Mouse (Mus musculus) stomach, embryonic 16.5 days (tissue): ENCODE results near the gene Bhlha15. TPM values are rescaled to one million over a fixed set of nuclear protein-coding genes. Genes with fewer than 3 reads are reported as not detected.
A peak's percentile ranks its signal among the peaks of the same experiment; 100 is the strongest.

ENCODE experiments used
- ATAC-seq: fragments of 200-750 bp; cut with Nextera tagmentation; 2 replicates; pipeline ENCODE4 v1.8.0; 2017; ENCODE audit warnings: moderate number of reproducible peaks, moderate TSS enrichment; ENCODE audit not compliant: insufficient read depth, low FRiP score
- H3K27ac ChIP-seq: fragments of 300-500 bp; sonication (generic); 2 replicates; pipeline ENCODE4 v1.5.1; 2014; ENCODE audit warnings: low read length
- H3K27me3 ChIP-seq: fragments of 300-500 bp; sonication (generic); 2 replicates; pipeline ENCODE4 v1.6.1; 2014; ENCODE audit warnings: low read length, control low read depth, mixed read lengths; ENCODE audit not compliant: control insufficient read depth, insufficient read depth
- H3K36me3 ChIP-seq: fragments of 300-500 bp; sonication (generic); 2 replicates; pipeline ENCODE4 v1.6.1; 2014; ENCODE audit warnings: low read length; ENCODE audit not compliant: control insufficient read depth, insufficient read depth
- H3K4me1 ChIP-seq: fragments of 300-500 bp; sonication (generic); 2 replicates; pipeline ENCODE4 v1.6.1; 2014; ENCODE audit warnings: low read length, control low read depth, mixed read lengths; ENCODE audit not compliant: control insufficient read depth, insufficient read depth
- H3K4me2 ChIP-seq: fragments of 300-500 bp; sonication (generic); 2 replicates; pipeline ENCODE4 v1.6.1; 2014; ENCODE audit warnings: low read depth, low read length, mixed read lengths
- H3K4me3 ChIP-seq: fragments of 300-500 bp; sonication (generic); replicated peaks from 2 replicates; pipeline ENCODE4 v1.5.1; 2014; ENCODE audit warnings: mild to moderate bottlenecking, low read length
- H3K9ac ChIP-seq: fragments of 300-500 bp; sonication (generic); 2 replicates; pipeline ENCODE4 v1.6.1; 2014; ENCODE audit warnings: low read length
- H3K9me3 ChIP-seq: fragments of 300-500 bp; sonication (generic); replicated peaks from 2 replicates; pipeline ENCODE4 v1.6.1; 2016; ENCODE audit warnings: low read length, control low read depth; ENCODE audit not compliant: control insufficient read depth
- WGBS: fragments of 180-500 bp; shearing (Covaris S2); extraction: QIAGEN DNeasy Blood & Tissue Kit; methylation state at CpG from one replicate; pipeline ENCODE4 v1.1.7; 2014; 5-methylcytosine and 5-hydroxymethylcytosine counted together
- polyA plus RNA-seq: library from polyadenylated mRNA; unstranded; fragments of >200 nt; fragmentation: Nextera tagmentation; extraction: Ambion mirVana; gene quantifications from 2 replicates; pipeline ENCODE4 v1.2.1, GENCODE M21; 2015

The Bhlha15 gene
- polyA plus RNA-seq: 21.3 and 23.0 TPM in 2 replicates

DNA sequence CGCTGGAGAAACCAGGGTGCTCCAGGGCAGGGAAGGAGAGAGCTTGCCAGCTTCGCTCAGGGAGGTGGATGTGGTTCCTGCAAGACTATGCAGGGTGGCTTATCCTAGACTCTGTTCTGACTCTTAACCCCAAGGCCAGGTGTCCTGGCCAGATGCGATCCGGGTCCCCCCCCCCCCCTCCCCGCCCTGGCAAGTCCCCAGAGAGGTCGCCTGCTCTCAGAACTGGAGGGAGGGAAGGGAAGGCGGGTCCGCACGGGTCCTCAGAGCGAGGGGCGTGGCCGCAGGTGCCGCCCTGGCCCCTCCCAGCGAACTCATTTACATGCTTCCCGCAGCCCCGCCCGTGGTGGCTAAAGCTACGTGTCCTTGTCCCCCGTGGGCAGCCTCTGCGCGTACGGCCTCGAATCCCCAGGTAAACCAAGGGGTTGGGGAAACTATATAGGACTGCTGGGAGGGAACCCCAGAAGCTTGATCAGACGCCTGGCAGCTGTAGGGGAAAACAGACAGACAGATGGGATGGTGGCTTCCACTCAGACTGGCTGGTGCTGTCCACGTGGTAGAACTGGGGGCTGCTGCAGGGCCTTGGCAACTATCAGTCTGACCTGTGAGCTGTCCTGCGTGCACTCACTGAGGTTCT is at the start of gene Bhlha15:
TSS of gene Bhlha15 (plus strand) at position 337 of the 634 bp plus-strand sequence.
- H3K4me3 ChIP-seq: peak within 1 kb of the TSS; percentile 40
- H3K4me2 ChIP-seq: peak within 1 kb of the TSS; percentile 56
- H3K27ac ChIP-seq: 0 out of 2 replicates have a peak within 1 kb of the TSS, but pooled peaks have one; percentile 26
- WGBS: 4% methylated on average over 25 of the region's 26 CpGs
- peaks cover 8% of the 10 kb centered on the region; the same call in 1 of the 2 replicates for H3K4me1 ChIP-seq
- H3K27me3 ChIP-seq: no peaks in the 10 kb centered on the region
- no peaks in the 10 kb centered on the region for H3K36me3 ChIP-seq
- no peaks in the 10 kb centered on the region for H3K9me3 ChIP-seq
- ATAC-seq: peak; percentile 68
- peak within 1 kb of the TSS; percentile 61 for H3K9ac ChIP-seq

DNA sequence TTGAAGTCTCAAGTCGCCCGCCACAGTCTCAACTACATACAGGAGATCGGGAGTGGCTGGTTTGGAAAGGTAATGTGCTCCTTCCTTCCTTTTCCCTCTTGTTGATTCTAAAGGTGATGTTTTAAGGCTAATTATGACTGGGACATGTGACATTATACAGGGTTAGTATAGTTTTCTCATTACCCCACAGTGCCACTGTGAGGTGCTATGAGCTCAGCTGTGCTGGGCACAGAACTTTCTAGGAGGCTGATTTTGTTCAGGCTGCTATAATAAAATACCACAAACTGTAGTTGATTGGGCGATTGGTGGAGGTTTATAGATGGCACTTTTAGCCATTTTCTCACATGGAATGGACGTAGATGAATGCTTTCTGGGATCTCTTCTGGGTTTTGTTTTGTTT is 46.6 kb upstream of the Bhlha15 start:
- no peak overlapping the region for H3K4me3 ChIP-seq
- H3K27ac ChIP-seq: no peak overlapping the region
- no peaks in the 10 kb centered on the region for H3K27me3 ChIP-seq
- H3K4me2 ChIP-seq: no peak overlapping the region
- H3K9me3 ChIP-seq: no peaks in the 10 kb centered on the region
- H3K9ac ChIP-seq: no peak overlapping the region
- WGBS: 91% methylated on average over 5 of the region's 5 CpGs
- no peaks in the 10 kb centered on the region; the same call in none of the 2 replicates for H3K36me3 ChIP-seq
- ATAC-seq: no peak
- no peaks in the 10 kb centered on the region for H3K4me1 ChIP-seq

GRCm38 (mm10) chr5:144146898-144147297 is 43.2 kb upstream of the Bhlha15 start:
- ATAC-seq: no peak
- H3K27me3 ChIP-seq: no peaks in the 10 kb centered on the region
- no peaks in the 10 kb centered on the region; the same call in 1 of the 2 replicates for H3K36me3 ChIP-seq
- no peaks in the 10 kb centered on the region for H3K4me1 ChIP-seq
- H3K27ac ChIP-seq: no peak overlapping the region
- H3K4me3 ChIP-seq: no peak overlapping the region
- H3K9me3 ChIP-seq: no peaks in the 10 kb centered on the region
- no peak overlapping the region for H3K9ac ChIP-seq
- no peak overlapping the region for H3K4me2 ChIP-seq

- Histone ChIP-seq H3K27me3 (no peaks in the 10 kb centered on the region), H3K4me1 (no peaks in the 10 kb centered on the region), H3K4me3 (no peak overlapping the region), H3K9me3 (no peaks in the 10 kb centered on the region), H3K36me3 (no peaks in the 10 kb centered on the region; the same call in 1 of the 2 replicates), H3K27ac (no peak overlapping the region), H3K4me2 (no peak overlapping the region), H3K9ac (no peak overlapping the region)
- ATAC-seq: no peak
- WGBS: 87% methylated on average over 4 of the region's 4 CpGs
Observed at GRCm38 (mm10) chr5:144149530-144149929, 40.6 kb upstream of the Bhlha15 start.

DNA sequence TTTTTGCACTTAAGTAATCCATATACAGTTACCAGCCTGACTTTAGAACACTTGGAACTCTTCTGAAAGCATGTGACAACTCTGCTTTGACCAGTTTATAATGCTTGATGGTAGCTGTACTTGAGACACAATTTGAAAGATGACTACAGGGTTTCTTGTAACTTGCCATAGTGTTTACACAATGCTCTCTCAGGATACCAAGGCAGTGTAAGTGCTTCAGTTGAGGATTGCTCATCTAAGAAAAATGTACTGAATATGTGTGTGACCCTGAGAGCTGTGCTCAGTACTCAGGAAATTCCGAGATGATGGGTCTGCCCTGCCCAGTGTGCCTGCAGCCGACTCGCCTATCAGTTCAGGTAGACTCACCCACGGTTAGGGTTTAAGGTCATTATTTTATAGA is 38.8 kb upstream of the Bhlha15 start:
- H3K4me3 ChIP-seq: no peak overlapping the region
- no peak overlapping the region for H3K4me2 ChIP-seq
- no peaks in the 10 kb centered on the region; the same call in 1 of the 2 replicates for H3K36me3 ChIP-seq
- H3K9me3 ChIP-seq: no peaks in the 10 kb centered on the region
- no peak for ATAC-seq
- no peaks in the 10 kb centered on the region for H3K4me1 ChIP-seq
- WGBS: 79% methylated on average over 4 of the region's 4 CpGs
- no peaks in the 10 kb centered on the region for H3K27me3 ChIP-seq
- H3K9ac ChIP-seq: no peak overlapping the region
- H3K27ac ChIP-seq: no peak overlapping the region

DNA sequence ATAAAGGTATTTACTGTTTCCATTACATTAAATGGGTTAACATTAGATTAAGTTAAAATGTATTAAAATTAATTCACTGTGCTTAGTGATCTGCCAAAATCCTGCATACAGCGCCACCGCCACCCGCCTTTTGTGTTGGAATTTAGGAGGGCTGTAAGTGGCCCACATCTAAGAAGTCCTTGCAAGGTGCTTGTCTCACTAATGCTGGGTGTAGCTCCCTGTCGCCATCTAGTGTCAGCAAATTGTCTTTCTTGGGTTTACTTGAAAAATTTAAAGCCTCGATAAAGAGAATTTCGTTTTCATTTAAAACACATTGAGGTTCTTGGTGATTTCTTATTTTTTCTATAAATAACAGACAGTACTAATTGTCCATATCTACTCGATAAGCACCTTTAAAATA is 35.6 kb upstream of the Bhlha15 start:
- 24% methylated on average over 7 of the region's 7 CpGs for WGBS
- H3K4me3 ChIP-seq: no peak overlapping the region
- peaks cover 13% of the 10 kb centered on the region for H3K4me1 ChIP-seq
- H3K27ac ChIP-seq: no peak overlapping the region
- no peaks in the 10 kb centered on the region for H3K36me3 ChIP-seq
- H3K9me3 ChIP-seq: no peaks in the 10 kb centered on the region
- no peak overlapping the region for H3K4me2 ChIP-seq
- ATAC-seq: no peak
- no peak overlapping the region for H3K9ac ChIP-seq
- no peaks in the 10 kb centered on the region for H3K27me3 ChIP-seq

- H3K4me2 ChIP-seq: peak overlapping the region; percentile 12; the same call in 1 of the 2 replicates
- WGBS: 17% methylated on average over 4 of the region's 4 CpGs
- H3K27ac ChIP-seq: peak overlapping the region; percentile 96
- 0 out of 2 replicates have a peak, but pooled peaks cover 3% of the 10 kb centered on the region for H3K36me3 ChIP-seq
- no peaks in the 10 kb centered on the region for H3K27me3 ChIP-seq
- H3K9ac ChIP-seq: no peak overlapping the region
- H3K4me3 ChIP-seq: no peak overlapping the region
- no peaks in the 10 kb centered on the region for H3K9me3 ChIP-seq
- ATAC-seq: peak; percentile 91
- H3K4me1 ChIP-seq: peaks cover 18% of the 10 kb centered on the region
Observed at GRCm38 (mm10) chr5:144158604-144159003, 31.5 kb upstream of the Bhlha15 start.

DNA sequence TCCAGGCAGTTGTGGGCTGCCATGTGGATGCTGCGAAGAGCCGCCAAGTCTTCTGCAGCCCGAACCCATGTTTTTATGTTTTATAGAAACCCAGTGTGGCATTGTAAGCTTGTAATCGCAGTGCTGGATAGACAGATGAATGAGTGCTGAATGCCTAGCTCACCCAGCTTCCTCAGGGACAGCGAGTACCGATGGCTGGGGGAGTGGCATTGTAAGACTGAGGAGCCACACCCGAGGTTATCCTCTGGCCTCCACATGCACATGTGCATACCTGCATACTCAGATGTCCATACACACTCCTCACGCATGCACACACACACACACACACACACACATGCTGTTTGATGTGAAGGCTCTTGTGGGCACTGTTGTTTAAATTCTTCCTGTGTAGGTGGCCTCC is 30.9 kb upstream of the Bhlha15 start:
- 0 out of 2 replicates have a peak, but pooled peaks cover 3% of the 10 kb centered on the region for H3K36me3 ChIP-seq
- peaks cover 18% of the 10 kb centered on the region for H3K4me1 ChIP-seq
- 81% methylated on average over 8 of the region's 8 CpGs for WGBS
- ATAC-seq: peak; percentile 53
- peak overlapping the region; percentile 12; the same call in 1 of the 2 replicates for H3K4me2 ChIP-seq
- no peak overlapping the region for H3K9ac ChIP-seq
- H3K27me3 ChIP-seq: no peaks in the 10 kb centered on the region
- peak overlapping the region; percentile 96 for H3K27ac ChIP-seq
- no peaks in the 10 kb centered on the region for H3K9me3 ChIP-seq
- no peak overlapping the region for H3K4me3 ChIP-seq

GRCm38 (mm10) chr5:144162080-144162812 is 27.8 kb upstream of the Bhlha15 start:
- Histone ChIP-seq H3K4me1 (peaks cover 18% of the 10 kb centered on the region), H3K27me3 (no peaks in the 10 kb centered on the region), H3K27ac (peak overlapping the region; percentile 41; the same call in 1 of the 2 replicates), H3K4me2 (no peak overlapping the region), H3K36me3 (0 out of 2 replicates have a peak, but pooled peaks cover 6% of the 10 kb centered on the region), H3K9ac (no peak overlapping the region; the same call in 1 of the 2 replicates), H3K4me3 (no peak overlapping the region), H3K9me3 (no peaks in the 10 kb centered on the region)
- no peak for ATAC-seq
- WGBS: 85% methylated on average over 5 of the region's 5 CpGs
